Mouse (Mus musculus) hindbrain, embryonic 16.5 days (tissue): ENCODE results near the gene Mllt10. TPM values are rescaled to one million over a fixed set of nuclear protein-coding genes. Genes with fewer than 3 reads are reported as not detected.

Experiments
- ATAC-seq: fragments of 200-750 bp; cut with Nextera tagmentation; 2 replicates; pipeline ENCODE4 v1.8.0; 2017; ENCODE audit warnings: moderate TSS enrichment, moderate library complexity
- H3K27ac ChIP-seq: fragments of 300-500 bp; sonication (generic); 2 replicates; pipeline ENCODE4 v1.5.1; 2014; ENCODE audit warnings: low read depth, mild to moderate bottlenecking, control low read depth, low read length, moderate library complexity
- H3K27me3 ChIP-seq: fragments of 300-500 bp; sonication (generic); replicated peaks from 2 replicates; pipeline ENCODE4 v1.6.1; 2014; ENCODE audit warnings: low read length; ENCODE audit not compliant: control insufficient read depth, insufficient read depth
- H3K36me3 ChIP-seq: fragments of 300-500 bp; sonication (generic); 2 replicates; pipeline ENCODE4 v1.6.1; 2014; ENCODE audit warnings: mild to moderate bottlenecking, low read length, moderate library complexity, mixed read lengths; ENCODE audit not compliant: control insufficient read depth, insufficient read depth
- H3K4me1 ChIP-seq: fragments of 300-500 bp; sonication (generic); 2 replicates; pipeline ENCODE4 v1.6.1; 2014; ENCODE audit warnings: low read depth, low read length; ENCODE audit not compliant: control insufficient read depth, insufficient read depth
- H3K4me2 ChIP-seq: fragments of 300-500 bp; sonication (generic); 2 replicates; pipeline ENCODE4 v1.6.1; 2014; ENCODE audit warnings: mild to moderate bottlenecking, low read length, control low read depth, moderate library complexity
- H3K4me3 ChIP-seq: fragments of 300-500 bp; sonication (generic); 2 replicates; pipeline ENCODE4 v1.5.1; 2014; ENCODE audit warnings: mild to moderate bottlenecking, low read length, control low read depth, moderate library complexity
- H3K9ac ChIP-seq: fragments of 300-500 bp; sonication (generic); 2 replicates; pipeline ENCODE4 v1.6.1; 2014; ENCODE audit warnings: low read depth, mild to moderate bottlenecking, control low read depth, low read length, moderate library complexity
- H3K9me3 ChIP-seq: fragments of 300-500 bp; sonication (generic); 2 replicates; pipeline ENCODE4 v1.6.1; 2014; ENCODE audit warnings: mild to moderate bottlenecking, low read length, moderate library complexity; ENCODE audit not compliant: control insufficient read depth
- WGBS: fragments of 180-500 bp; shearing (Covaris S2); extraction: QIAGEN DNeasy Blood & Tissue Kit; methylation state at CpG from one replicate; pipeline ENCODE4 v1.1.7; 2014; 5-methylcytosine and 5-hydroxymethylcytosine counted together
- polyA plus RNA-seq: library from polyadenylated mRNA; unstranded; fragments of >200 nt; fragmentation: Nextera tagmentation; extraction: Ambion mirVana; gene quantifications from 2 replicates; pipeline ENCODE4 v1.2.1, GENCODE M21; 2015

Gene Mllt10
- polyA plus RNA-seq, 1 experiment from 2014 or later: 42.9 TPM

DNA sequence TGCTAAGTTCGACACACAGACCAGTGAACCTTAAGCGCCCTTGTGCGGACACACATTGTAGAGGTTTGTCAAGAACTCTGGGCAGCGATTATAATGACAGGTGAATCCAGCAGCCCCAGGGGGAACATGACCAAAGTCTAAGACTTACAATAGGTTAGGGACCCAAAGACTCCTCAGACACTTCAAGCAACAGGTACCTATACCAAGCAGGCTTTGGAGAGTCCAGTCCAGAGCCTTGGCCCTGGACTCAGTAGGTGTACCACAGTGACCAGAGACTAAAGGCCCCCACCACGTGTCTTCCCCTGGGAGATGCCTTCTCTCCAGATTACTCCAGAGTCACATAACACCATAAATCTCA is 22.5 kb upstream of the Mllt10 start:
- Histone ChIP-seq H3K27ac (no peak overlapping the region), H3K9me3 (no peaks in the 10 kb centered on the region), H3K36me3 (no peaks in the 10 kb centered on the region), H3K4me1 (peaks cover 11% of the 10 kb centered on the region), H3K4me3 (no peak overlapping the region), H3K4me2 (no peak overlapping the region; the same call in 1 of the 2 replicates), H3K27me3 (no peaks in the 10 kb centered on the region), H3K9ac (no peak overlapping the region)
- 65% methylated on average over 5 of the region's 5 CpGs for WGBS
- no peak for ATAC-seq

DNA sequence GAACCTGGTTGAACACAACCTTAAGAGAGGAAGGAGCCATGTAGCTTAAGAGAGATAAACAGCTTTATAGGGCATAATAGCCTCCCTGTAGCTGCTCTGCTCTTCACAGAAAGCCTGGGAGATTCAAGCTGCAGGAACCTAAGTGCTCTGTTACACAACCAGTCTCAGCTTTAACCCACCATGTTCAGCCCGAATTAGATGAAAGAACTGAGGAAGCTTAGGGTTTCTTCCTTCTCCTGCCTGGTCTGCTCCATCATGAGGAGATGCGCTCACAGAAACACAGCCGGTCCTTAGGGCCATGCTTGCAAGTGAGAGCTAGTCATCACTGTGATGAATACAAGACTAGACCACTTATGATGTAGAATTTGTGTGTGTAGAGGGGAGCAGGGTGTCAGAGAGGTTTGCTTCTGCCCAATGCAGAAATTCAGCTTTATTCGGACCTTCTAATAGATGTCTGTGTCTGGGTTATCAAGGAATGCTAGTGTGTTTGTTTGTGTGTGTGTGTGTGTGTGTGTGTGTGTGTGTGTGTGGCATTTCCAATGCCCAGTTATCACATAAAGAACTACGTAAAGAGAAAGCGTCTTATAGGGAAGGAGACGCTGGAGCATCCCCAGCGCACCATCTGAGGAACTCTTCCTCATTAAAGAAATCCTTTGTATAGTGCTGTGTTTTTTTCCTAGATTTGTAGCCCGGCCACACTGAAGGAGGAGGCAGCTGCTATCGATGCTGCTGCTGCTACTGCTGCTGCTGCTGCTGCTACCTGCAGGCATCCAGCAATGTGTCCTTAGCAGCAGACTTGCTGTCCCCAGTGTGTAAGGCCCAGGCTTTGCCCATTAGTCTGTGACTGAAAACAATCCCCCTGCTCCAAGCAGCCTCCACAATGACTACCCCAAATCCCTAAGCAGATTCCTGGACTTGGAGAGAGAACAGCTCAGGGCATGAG is 21.6 kb upstream of the Mllt10 start:
- H3K4me1 ChIP-seq: peaks cover 11% of the 10 kb centered on the region
- no peaks in the 10 kb centered on the region for H3K9me3 ChIP-seq
- no peak overlapping the region for H3K4me2 ChIP-seq
- no peaks in the 10 kb centered on the region for H3K27me3 ChIP-seq
- no peak overlapping the region for H3K27ac ChIP-seq
- no peaks in the 10 kb centered on the region for H3K36me3 ChIP-seq
- H3K9ac ChIP-seq: no peak overlapping the region; the same call in 1 of the 2 replicates
- no peak overlapping the region for H3K4me3 ChIP-seq
- ATAC-seq: no peak
- WGBS: 50% methylated on average over 10 of the region's 10 CpGs

DNA sequence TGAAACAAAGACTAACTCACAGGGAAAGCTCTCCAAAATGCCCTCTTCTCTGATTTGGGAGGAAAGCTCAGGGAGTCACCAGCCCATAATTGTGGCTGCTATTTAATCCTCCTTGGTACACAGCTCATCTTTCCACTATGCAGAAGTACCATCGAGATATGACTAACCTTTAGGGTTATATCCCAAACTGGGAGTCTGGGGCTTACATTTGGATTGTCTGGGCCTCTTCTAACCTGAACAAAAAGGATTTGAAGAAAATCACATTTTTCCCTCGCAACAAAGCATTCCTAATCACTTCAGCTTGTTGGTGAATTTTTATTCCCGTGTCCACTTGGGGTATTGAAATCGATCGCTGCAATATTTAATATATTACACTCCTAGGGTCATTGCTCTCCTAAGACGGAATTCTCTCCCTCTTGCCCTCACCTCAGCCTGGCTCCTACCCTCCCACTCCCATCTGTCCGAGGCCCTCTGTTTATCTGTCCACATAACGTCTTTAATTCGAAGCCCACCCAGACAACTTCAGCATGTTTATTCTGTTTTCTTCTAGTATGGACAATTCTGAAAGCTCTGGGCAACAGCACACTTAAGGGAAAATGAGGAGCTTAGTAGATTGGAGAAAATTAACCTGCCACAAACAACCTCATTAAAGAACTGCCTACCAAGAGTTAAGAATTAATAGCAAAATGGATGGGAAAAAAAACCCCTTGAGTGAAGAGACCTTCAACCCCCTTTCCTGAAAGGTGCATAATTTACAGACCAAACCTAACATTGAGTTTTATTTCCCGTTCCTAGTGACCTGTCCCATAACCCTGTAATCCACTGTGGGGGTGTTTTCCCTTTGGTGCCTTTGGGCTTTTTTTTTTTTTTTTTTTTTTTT is 20.4 kb upstream of the Mllt10 start:
- no peak for ATAC-seq
- no peaks in the 10 kb centered on the region for H3K36me3 ChIP-seq
- H3K27ac ChIP-seq: no peak overlapping the region
- H3K9me3 ChIP-seq: no peaks in the 10 kb centered on the region
- peaks cover 16% of the 10 kb centered on the region for H3K4me1 ChIP-seq
- no peaks in the 10 kb centered on the region for H3K27me3 ChIP-seq
- WGBS: 52% methylated on average over 10 of the region's 10 CpGs
- no peak overlapping the region for H3K4me2 ChIP-seq
- no peak overlapping the region for H3K9ac ChIP-seq
- no peak overlapping the region for H3K4me3 ChIP-seq

DNA sequence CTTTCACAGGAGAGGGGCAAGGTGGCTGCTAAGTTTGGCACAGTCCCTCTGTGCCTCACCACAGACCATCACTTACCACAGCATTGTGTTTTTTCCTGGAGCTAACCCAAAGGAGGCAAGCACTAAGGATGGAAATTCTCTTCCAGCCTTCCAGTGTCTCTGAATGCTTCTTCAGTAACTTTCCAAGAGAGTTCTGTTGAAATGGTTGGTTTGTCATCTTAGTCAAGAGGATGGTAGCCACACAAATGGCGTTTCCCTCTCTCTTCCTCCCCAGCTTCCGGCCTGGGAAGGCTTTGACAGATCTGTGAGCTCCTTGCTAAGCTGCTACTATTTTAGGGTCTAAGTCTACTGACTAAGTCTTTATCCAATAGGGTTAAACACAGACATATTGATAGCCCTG is 17.5 kb upstream of the Mllt10 start, which contains the start of gene A930004D18Rik:
TSS of gene A930004D18Rik (minus strand) at position 247 of the 400 bp plus-strand sequence.
- no peaks in the 10 kb centered on the region for H3K36me3 ChIP-seq
- 83% methylated on average over 2 of the region's 2 CpGs for WGBS
- peaks cover 33% of the 10 kb centered on the region for H3K4me1 ChIP-seq
- H3K27ac ChIP-seq: no peak within 1 kb of the TSS
- no peak within 1 kb of the TSS for H3K4me3 ChIP-seq
- no peaks in the 10 kb centered on the region for H3K27me3 ChIP-seq
- no peak for ATAC-seq
- H3K9me3 ChIP-seq: no peaks in the 10 kb centered on the region
- no peak within 1 kb of the TSS for H3K9ac ChIP-seq
- no peak within 1 kb of the TSS for H3K4me2 ChIP-seq

DNA sequence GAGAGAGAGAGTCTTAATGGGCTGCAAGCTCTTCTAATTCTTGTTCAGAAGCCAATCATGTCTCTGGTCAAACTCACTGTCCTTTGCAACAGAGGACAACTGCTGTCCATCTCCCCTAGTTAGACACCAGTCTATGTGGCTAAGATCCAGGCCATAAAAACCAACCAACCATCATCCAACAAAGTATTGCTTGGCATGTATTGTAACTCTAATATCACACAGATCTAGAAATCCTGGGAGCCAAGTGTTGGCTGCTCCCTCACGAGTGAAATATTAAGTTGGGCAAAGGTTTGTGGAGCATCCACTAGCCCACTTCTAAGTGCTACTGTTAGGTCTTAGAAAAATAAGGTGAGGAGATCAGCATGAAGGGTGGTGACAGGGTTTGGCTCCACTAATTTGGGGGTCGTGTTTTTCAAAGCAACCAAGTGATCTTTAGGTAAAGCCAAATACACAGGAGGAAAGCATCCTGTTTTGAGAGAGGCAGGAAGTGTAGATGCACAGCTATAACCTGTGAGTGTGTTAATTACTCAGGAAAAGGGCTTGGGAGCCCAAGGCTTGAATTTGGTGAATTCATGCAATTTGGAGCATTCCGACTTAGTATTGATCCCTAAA is 16.8 kb upstream of the Mllt10 start:
- Histone ChIP-seq H3K4me1 (peaks cover 30% of the 10 kb centered on the region), H3K9ac (no peak overlapping the region), H3K27me3 (no peaks in the 10 kb centered on the region), H3K9me3 (no peaks in the 10 kb centered on the region), H3K4me2 (no peak overlapping the region), H3K27ac (no peak overlapping the region), H3K4me3 (no peak overlapping the region), H3K36me3 (no peaks in the 10 kb centered on the region)
- WGBS: 59% methylated on average over 3 of the region's 3 CpGs
- no peak for ATAC-seq

DNA sequence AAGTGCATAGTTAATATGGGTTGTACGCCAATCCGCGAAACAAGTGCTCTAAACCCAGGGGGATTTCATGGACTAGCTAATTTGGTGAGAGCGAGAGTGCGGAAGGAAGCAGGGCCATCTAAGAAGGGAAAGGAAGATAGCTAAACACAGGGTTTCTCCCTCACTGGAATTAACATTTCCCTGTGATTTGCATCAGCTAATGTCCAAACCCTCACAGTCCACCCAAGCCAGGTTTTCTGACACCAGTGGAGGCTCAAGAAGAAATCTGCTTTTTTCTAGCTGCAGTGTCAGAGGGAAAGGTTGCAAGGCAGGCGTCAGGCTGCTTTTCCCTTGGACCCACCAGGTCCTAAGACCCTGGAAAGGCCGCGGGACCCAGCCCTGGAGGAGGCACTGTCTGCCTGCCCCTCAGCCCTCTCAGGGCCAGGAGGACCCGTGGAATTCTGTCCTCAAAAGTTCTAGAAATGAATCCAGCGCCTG is 16.1 kb upstream of the Mllt10 start:
- WGBS: 42% methylated on average over 10 of the region's 10 CpGs
- Histone ChIP-seq H3K9ac (peak overlapping the region; percentile 70), H3K4me2 (peak overlapping the region; percentile 68), H3K27me3 (no peaks in the 10 kb centered on the region), H3K4me3 (no peak overlapping the region), H3K4me1 (peaks cover 26% of the 10 kb centered on the region), H3K9me3 (no peaks in the 10 kb centered on the region), H3K36me3 (no peaks in the 10 kb centered on the region), H3K27ac (no peak overlapping the region)
- ATAC-seq: no peak

DNA sequence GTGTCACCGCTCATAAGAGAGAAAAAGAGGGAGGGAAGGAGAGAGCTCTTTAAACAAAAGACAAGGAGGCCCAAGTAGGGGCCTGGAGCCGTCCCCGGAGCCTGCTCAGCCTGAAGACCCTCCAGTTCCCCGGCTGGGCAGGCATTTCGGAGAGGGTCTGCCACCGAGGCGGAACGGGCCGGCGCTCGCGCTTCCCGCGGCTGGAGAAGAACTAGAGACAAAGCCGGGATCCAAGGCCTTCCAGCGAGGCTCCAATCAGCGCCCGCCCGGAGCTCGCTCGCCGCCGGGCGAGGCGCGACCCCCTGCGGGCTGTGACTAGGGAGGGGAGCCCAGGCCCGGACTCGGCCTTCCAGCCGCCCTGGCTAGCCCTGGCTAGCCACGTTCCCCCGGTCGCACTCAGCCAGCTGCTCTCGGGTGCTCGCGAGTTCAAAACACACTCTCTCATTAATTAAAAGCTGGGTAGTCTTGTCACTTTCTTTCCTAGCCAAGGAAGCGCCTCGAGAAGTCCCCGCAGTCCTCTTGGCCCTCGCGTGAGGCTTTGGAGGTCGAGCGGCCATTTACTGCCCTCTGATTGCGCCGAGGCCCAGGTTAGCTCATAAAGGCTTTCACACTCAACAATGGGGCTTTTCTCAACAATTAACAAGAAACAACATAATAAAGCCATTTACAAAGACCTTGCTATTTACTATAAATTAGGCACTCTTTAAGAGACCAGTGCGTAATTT is 15.3 kb upstream of the Mllt10 start:
- Histone ChIP-seq H3K4me1 (peaks cover 29% of the 10 kb centered on the region), H3K36me3 (no peaks in the 10 kb centered on the region), H3K4me3 (peak overlapping the region; percentile 32), H3K27ac (peak overlapping the region; percentile 65), H3K27me3 (no peaks in the 10 kb centered on the region), H3K9ac (peak overlapping the region; percentile 70), H3K4me2 (peak overlapping the region; percentile 68), H3K9me3 (no peaks in the 10 kb centered on the region)
- ATAC-seq: peak; percentile 60
- 4% methylated on average over 44 of the region's 46 CpGs for WGBS

DNA sequence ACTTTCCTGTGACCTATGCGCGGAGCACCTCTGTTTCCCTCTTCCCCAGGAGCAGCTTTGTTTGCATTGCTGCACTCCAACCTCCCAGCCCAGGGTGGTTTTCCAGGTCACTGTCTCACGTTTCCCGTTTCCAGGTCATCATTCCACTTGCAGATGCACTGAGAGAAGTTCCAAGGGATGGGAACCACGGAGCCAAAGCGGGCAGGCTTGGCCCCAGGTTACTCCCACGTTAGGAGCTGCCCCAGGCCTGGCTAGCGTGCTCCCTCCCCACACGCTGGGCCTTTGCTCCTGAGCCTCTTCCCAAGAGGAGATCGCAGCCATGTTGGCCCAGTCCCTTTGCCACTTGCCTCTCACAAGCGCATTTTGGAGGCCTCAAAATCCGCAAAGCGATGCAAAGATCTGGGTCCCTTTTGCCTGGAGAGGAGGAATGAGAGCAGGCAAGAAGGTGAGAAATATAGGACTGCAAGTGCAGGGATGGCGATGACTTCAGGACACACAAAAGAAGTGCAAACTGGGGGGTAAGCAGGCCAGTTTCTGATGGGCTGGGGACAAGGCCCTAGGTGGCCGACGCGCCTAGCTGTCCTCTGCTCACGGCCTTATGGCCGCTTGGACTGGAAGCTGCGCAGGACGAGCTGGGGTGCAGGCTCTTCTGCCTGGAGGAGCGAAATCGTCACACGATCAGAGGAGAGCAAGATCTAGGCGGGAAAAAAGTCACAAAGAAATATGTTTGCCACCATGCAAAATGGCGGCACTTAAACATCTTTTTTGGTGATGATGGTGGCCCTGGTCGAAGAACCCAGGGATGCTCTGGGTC is 14.5 kb upstream of the Mllt10 start:
- WGBS: 16% methylated on average over 27 of the region's 27 CpGs
- H3K4me1 ChIP-seq: peaks cover 29% of the 10 kb centered on the region

More for the DNA sequence above, 14.5 kb upstream of the Mllt10 start:
- peak overlapping the region; percentile 68 for H3K4me2 ChIP-seq
- H3K27me3 ChIP-seq: no peaks in the 10 kb centered on the region
- peak overlapping the region; percentile 17 for H3K4me3 ChIP-seq
- peak overlapping the region; percentile 76 for H3K27ac ChIP-seq
- peak overlapping the region; percentile 66 for H3K9ac ChIP-seq
- ATAC-seq: peak; percentile 53; the same call in 1 of the 2 replicates
- no peaks in the 10 kb centered on the region for H3K9me3 ChIP-seq
- no peaks in the 10 kb centered on the region for H3K36me3 ChIP-seq
